Mouse (Mus musculus) embryonic facial prominence, embryonic 10.5 days (tissue): Measurements from ENCODE around the gene Znrf4. TPM values are rescaled to one million over a fixed set of nuclear protein-coding genes. Genes with fewer than 3 reads are reported as not detected.

Experiments
- polyA plus RNA-seq: library from polyadenylated mRNA; unstranded; fragments of >200 nt; fragmentation: Nextera tagmentation; extraction: Ambion mirVana; gene quantifications from 2 replicates; pipeline ENCODE4 v1.2.1, GENCODE M21; 2016

Znrf4 gene
- polyA plus RNA-seq, 1 experiment from 2014 or later, result not detected

Other genes with a start within 250 kb of the Znrf4 start
- gene Ticam1, start 235.6 kb downstream of the Znrf4 start, polyA plus RNA-seq, result 3.2 and 3.7 TPM in 2 replicates
- 67.7 and 72.2 TPM in 2 replicates for gene Plin3, start 219.6 kb downstream of the Znrf4 start, polyA plus RNA-seq
- gene Arrdc5, start 212.1 kb downstream of the Znrf4 start, polyA plus RNA-seq, result not detected in 2 replicates
- 279 and 301 TPM in 2 replicates for gene Uhrf1, start 209.1 kb downstream of the Znrf4 start, polyA plus RNA-seq
- gene Kdm4b, start 186.4 kb downstream of the Znrf4 start, polyA plus RNA-seq, result 46.2 and 46.8 TPM in 2 replicates
- 85.0 and 86.4 TPM in 2 replicates for gene Ptprs, start 35.9 kb downstream of the Znrf4 start, polyA plus RNA-seq
- 0.96 and 1.2 TPM in 2 replicates for gene Gm20219, start 42.0 kb upstream of the Znrf4 start, polyA plus RNA-seq
- 92.4 and 98.6 TPM in 2 replicates for gene Safb2, start 72.2 kb upstream of the Znrf4 start, polyA plus RNA-seq
- 158 and 162 TPM in 2 replicates for gene Safb, start 72.4 kb upstream of the Znrf4 start, polyA plus RNA-seq
- 190 and 205 TPM in 2 replicates for gene 2410015M20Rik, start 97.3 kb upstream of the Znrf4 start, polyA plus RNA-seq
- gene Rpl36, start 101.0 kb upstream of the Znrf4 start, polyA plus RNA-seq, result 1,580 and 1,631 TPM in 2 replicates
- 56.5 and 59.0 TPM in 2 replicates for gene Lonp1, start 114.5 kb upstream of the Znrf4 start, polyA plus RNA-seq
- 0.73 and 0.77 TPM in 2 replicates for gene Catsperd, start 115.7 kb upstream of the Znrf4 start, polyA plus RNA-seq
- gene Ranbp3, start 160.9 kb upstream of the Znrf4 start, polyA plus RNA-seq, result 132 and 138 TPM in 2 replicates
- 388 and 402 TPM in 2 replicates for gene Ndufa11, start 205.3 kb upstream of the Znrf4 start, polyA plus RNA-seq
- gene Vmac, start 205.6 kb upstream of the Znrf4 start, polyA plus RNA-seq, result 14.1 and 14.5 TPM in 2 replicates
- 4.5 and 4.7 TPM in 2 replicates for gene Nrtn, start 245.1 kb upstream of the Znrf4 start, polyA plus RNA-seq